Mouse (Mus musculus) left cerebral cortex, postnatal 14 days (tissue): ENCODE measurements at regions not wholly inside any gene's neighbourhood (a gene's known extent, or its start where the extent isn't known, plus 50 kb on each side); places are given as distances from the start of the nearest gene placed in this dataset.

Experiments used
- DNase-seq, 2 experiments: peaks; one replicate each; pipeline ENCODE4 v3.0.0; 2021 to 2022; ENCODE audit warnings: low spot score in 2 of 2, mixed read lengths in 1 of 2
- intact Hi-C: fragments of 180-260 bp; cut with DNase I; formaldehyde crosslinking; loops from one replicate; pipeline ENCODE4 v1.15.1; 2025

DNA sequence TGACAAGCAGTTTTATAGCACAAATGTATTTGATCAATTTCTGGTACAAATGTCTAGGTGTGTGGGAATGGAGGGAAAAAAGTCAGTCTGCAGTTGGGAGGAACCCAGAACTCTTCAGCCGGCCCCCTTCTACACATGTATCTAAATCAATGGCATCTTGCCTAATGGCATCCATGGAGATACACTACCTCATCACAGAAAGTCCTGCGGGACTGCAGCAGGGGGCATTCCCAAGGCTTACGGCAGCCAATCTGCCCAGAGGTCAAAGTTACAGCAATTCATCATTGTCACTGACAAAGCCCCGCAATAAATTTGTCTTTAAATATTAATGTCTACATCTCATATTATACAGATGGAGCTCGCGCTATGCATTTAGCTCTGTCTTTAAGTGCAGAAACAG, 135.7 kb upstream of the Arhgap5 start:
- intact Hi-C loops, result no loop called here
- no peak for DNase-seq

DNA sequence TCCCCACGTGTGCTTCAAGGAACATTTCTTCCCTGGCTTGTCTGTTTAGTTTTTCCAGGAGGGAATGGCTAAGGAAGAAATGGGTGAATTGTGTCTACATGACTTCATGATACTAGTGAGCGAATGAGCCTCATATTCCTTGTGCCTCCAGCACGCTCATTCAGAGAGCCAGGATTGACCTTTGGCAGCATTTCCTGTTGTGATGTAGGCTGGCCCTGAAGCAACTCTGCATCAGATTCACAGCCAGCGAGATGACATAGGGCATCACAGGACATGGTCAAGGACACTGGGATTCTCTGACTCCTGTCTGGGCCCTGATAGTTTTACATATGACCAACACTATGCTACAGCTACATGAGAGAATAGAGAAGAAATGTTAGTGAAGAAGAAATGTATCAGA, 135.3 kb upstream of the Arhgap5 start:
- DNase-seq, result no peak
- intact Hi-C loops, result no loop called here

DNA sequence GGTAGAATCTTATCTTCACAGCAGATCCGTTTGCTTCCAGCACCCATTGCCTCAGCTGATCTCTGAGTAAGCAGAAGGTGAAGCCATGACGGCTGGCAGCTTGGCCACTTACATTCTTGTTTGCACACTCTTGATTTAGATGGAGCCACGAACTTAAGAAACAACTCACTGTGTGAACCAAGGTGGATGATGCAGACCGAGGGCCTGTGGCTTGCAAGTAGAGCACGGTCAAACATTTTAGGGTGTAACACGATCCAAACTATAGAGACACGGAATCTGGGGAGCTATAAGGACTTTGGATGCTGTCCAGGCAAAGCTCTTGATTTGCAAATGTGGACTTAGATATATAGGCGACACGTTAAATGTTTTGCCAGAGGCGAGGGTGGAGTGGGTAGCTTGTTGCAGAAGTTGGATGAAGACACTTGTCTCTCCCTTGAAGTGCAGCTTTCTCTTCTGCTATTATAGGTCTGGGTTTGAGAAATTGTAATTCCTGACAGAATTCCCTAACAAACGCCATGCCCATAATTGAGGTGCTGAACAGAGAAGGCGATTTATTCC, 133.5 kb upstream of the Arhgap5 start:
- intact Hi-C loops, result no loop called here
- peak; percentile 19 to 34 for DNase-seq

DNA sequence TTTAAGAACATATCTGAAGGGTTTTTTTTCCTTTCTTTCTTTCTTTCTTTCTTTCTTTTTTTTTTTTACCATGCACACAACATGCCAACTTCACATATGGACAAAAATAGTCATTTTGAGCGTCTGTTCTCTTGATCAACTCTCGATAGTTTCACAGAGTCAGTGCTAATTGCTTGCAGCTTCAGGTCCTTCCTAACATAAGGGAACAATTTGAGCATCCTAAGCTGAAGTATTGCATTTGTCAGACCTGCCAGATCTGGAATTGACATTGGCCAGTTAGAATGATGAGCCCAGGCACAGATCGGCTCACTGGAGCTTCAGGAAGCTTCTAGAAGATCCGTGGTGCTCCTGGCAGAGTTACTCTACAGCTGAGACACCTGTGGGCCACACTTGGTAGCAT, 128.7 kb upstream of the Arhgap5 start:
- no peak for DNase-seq
- intact Hi-C loops, result no loop called here

DNA sequence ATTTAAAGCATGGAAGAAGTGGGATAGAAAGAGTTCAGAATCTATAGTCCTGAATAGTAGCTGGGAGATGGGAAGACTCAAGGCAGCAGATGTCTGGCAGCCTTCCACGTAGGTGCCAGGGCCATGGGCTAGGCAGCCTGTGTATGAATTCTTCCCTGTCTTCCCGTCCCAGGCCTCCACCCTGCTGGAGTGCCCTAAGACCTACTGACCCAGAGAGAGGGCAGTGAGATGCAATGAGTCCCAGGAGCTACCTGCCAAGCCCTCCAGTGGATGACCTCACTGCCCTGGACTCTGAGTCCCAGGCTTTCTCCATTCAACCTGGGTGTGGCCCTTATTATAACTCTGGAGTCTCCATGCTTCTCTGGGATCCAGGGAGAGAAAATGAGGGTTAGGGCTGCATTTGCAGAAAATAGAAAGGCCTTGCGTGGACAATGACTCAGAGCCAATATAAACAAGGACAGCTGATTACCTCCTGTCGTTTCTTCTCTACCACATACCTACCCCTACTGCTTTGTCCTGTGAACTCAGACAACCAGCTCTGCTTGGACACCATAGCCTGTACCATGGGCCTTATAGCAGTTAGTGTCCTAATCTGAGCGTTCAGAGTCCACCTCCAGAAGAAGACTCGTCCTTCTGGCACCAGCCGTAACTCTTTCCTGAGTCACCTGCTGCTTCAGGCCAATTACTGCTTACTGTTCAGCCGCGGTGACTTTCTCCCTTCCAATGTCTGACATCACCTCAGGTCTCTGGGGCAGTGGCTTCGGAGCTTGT, 126.9 kb upstream of the Arhgap5 start:
- intact Hi-C loops, result no loop called here
- no peak for DNase-seq

DNA sequence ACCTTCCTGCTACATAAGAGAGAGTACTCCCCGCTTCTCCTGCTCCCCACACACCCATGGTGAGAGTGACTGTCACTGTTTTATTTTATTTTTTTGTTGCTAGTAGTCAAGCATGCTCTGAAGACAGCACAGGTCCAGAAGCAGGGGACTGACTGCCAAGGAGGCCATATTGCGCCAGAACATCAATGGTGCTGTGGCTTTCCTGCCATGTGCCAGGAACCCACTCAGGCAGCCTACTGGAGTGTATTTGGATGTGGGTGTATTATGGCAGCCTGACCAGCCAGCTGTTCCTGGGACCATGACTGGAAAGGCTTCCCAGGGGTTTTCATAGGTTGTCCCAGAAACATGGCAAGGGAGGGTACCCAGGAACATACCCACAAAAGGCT, 126.3 kb upstream of the Arhgap5 start:
- intact Hi-C loops, result no loop called here
- no peak for DNase-seq

DNA sequence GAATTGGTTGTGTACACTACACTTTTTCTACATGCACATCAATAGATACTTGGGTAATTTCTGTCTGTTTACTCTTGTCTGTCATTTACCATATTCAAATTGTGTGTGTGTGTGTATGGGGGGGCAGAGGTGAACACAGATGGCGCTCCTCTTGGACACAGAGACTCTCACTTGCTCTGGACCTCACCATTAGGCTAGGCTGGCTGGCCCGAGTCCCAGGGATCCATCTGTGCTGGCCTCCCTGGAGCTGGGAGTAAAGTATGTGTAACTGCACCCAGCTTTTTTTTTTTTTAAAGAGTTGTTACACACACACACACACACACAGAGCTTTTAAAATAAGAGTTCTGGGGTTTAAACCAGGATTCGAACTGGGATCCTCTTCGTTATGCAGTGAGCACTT, 124.5 kb upstream of the Arhgap5 start:
- intact Hi-C loops, result no loop called here
- DNase-seq, result no peak

DNA sequence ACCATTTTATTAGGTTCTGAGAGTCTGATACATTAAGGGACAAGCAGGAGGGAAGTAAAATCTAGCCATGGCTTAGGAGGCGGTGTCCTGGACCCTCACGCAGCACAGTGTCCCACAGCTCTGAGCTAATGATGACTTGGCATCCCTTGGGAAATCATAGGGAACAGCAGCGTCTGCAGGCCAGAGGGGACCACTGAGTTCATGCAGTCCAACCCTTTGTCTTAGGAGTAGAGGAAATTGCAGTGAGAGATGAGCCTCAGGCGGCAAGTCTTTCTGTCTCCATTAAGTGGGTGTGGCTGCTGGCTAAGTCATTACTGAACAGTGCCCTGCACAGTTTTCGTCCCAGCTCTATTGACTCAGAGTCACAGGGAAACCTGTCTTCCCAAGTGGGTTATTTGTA, 123.8 kb upstream of the Arhgap5 start:
- intact Hi-C loops, result no loop called here
- no peak for DNase-seq

DNA sequence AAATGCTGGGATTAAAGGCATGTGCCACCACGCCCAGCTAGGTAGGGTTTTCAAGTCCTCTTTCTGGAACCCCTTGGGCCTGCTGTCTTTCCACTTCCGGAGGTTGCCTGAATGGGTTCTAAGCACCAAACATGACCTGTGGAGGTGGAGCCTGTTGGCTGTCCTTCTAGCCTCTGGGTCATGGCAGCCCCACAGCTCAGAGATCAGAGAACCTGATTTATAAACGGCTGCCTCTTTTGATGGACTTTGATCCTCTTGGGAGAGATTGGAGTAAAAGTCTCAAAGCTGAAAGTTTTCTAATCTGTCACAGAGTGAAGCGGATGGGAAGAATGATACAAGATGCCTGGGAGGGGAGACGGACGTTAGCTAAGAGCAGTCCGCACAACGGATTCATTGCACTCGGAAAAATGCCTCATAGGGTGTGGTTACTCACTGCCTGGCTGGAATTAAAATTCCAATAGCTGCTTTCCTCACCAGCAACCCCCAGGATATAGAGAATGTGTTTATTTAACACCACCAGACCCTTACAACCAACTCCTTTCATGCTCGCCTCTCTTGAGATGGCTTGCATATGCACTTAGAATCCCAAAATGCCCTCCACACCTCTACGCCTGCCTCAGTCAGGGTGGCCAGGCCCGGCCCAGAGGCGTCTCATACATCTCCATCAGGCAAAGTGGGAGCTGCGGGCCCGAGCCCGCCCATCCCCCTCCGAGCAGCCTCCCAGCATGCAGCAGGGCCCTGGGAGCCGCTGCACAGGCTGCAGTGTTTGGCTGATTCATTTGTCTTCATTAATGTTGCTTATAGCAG, 122.4 kb upstream of the Arhgap5 start:
- intact Hi-C loops, result no loop called here
- DNase-seq, result no peak

DNA sequence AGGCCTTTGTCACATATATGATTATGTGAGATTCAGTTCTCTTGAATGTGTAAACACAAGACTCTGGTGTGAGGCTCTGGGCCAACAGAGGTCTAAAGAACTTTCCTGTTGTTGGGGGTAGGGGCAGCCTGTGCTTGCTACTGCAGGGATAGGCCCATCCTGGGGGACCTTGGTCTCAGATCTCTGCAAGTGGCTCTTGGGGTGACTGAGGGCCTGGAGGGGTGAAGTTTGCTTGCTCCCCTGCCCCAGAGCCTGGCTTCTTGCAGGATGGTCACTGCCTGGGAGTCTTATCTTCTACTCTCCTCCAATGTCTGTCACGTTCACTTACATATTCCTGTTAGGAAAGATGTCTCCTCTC, 121.8 kb upstream of the Arhgap5 start:
- intact Hi-C loops, result no loop called here
- DNase-seq, result no peak

DNA sequence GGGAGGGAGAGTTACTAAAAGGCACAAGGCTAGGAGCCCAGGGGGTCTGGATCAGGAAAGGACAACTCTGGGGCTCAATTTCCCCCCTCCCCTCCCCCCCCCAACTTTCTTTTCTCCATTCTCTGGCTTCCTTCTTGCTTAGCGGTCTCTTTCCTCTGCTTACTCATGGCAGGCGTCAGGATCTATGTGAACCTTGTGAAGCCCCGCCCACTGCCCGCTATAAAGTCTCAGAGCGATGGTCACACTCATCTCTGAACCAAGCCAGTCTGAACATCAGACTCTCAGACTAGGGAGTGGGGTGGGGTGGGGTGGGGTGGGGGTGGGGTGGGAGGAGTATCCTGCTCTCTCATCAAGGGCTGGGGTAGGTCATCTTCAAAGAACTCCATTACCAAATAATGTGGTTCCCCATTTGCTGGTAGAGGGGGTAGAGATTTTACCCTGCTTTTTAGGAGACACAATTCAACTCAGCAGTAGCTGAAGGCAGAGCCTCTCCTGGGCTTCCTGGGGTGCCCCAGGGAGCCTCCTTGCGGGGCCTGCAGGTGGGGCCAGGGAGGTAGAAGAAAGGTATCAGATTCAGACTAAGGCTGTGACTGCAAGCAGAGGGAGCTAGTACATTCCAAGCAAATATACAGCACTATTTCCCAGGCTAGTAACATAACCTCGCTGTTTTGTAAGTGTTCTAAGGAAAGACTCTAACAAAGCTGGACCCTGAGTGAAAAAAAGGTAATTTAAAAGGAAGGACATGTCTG, 120.8 kb upstream of the Arhgap5 start:
- no peak for DNase-seq
- intact Hi-C loops, result no loop called here

DNA sequence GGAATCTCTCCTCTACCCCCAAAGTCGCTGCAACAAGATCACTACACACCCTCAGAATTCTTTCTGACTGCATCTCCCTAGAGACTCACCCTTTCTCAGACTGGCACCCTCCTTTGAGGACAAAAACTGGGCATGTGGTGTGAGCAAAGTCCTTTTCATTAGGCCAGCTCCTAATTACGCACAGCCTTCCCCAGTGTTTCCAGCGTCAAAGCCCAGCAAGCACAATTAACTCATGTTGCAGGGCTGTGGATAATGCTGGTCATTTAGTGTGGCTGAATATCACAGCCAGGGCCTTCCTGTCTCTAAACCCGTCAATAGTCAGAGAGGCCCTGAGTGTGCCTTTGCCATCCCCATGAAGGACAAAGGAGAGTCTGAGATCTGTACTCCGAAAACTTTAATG, 114.2 kb upstream of the Arhgap5 start:
- intact Hi-C loops, result no loop called here
- peak; percentile 18 to 35 for DNase-seq

DNA sequence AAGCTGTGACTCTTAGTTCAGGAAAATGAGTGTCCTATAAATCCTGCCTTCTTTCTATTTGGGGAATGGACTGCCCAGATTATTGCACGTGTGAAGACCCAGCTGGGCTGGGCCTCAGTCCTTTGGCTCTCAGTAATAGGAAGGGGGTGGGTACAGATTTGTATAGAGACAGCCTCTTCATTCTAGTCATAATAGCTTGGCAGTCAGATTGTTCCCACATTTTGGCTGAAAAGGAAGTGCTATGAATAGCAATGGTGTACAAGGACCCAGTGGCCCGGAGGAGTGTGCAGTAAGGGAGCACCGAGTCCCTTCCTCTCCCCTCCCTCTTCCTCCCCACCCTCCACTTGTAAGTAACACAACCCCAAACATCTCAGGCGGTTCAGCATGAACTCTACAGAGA, 113.5 kb upstream of the Arhgap5 start:
- DNase-seq, result peak in 1 of 2 experiments; percentile 46
- intact Hi-C loops, result no loop called here

DNA sequence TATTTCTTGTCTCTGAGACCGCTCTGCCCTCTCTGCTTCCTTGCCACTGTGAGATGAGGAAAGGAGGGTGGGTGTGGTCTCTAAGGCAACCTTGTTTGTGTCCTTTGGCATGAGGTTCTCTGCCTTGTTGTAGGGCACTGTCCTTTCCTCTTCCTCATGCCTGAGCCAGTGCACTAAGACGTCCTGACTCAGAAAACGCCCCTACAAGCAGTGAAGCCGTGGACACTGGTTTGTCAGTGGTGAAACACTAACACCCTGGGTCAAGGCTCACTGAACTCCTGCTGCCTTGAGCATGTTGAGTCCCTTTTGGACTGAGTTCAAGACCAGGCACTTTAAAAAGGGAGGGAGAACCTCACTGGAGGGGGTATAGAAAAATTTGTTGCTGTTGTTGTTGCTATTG, 111.1 kb upstream of the Arhgap5 start:
- no peak for DNase-seq
- intact Hi-C loops, result no loop called here

DNA sequence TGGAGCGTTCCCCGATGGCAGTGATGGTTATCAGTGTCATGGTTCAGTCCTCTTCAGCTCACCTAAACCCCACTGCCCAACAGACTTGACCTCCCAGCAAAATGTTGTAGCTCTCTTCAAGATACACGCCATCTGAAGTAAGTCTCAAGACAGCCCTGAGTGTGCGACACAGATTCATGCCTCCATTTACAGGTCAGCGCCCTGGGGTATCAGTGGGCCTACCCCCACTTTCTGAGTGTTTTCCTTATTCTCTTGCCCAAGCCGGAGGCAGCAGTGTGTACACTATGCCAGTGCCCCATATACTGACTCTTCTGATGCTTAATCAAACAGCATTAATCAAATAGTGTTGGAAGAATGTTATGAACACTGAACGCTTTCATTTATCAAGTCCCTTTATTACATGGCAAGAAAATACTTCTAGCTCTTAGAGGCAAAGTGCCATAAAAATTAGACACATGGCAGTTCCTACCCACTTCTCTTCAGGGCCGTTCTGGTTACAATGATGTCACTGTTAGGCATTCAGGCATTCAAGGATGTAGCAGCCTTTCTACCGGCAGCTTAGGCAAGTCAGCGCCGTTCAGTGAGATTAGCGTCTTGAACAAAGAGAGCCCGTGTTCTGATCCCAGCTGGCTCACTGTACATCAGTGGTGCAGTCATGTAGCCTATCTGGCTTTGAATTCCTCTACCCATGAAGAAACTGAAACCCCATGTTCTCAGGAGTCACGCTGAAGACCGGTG, 109.6 kb upstream of the Arhgap5 start:
- intact Hi-C loops, result no loop called here
- DNase-seq, result peak in 1 of 2 experiments; percentile 41

DNA sequence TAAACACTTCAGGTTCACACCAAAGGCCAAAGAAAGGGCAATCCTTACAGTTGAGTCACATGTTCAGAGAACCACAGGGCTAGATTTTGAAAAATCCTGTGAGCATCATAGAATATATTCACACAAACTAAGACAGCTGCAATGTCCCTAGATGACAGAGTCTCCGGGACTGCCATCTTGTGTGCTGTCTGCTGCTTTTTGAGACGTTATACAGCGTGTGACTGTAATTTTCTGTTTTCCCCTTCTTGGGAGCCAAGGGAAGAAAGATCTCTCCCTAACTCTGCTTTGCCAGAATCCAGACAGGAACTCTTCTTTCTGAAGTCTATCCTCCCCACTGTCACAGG, 109.1 kb upstream of the Arhgap5 start:
- intact Hi-C loops, result no loop called here

DNA sequence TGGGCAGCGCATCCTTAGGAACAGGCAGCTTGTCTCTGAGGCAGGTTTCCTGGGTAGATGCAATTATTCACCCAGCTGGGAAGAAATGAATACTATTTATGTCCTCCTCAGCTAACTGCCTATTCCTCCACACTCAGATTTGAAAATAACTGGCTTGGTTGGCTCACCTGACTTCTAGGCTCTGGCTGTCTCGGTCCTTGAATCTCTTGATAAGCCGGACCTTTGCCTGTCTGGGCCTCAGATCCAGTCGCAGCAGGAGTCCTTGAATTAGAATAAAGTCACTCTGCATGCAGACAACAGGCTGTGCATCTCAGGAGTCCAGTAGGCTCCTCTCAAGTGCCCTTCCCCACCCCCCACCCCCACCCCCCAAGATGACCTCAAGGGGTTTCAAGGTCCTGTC, 108.7 kb upstream of the Arhgap5 start:
- no peak for DNase-seq
- intact Hi-C loops, result no loop called here

More for the DNA sequence above, 109.1 kb upstream of the Arhgap5 start:
- no peak for DNase-seq

DNA sequence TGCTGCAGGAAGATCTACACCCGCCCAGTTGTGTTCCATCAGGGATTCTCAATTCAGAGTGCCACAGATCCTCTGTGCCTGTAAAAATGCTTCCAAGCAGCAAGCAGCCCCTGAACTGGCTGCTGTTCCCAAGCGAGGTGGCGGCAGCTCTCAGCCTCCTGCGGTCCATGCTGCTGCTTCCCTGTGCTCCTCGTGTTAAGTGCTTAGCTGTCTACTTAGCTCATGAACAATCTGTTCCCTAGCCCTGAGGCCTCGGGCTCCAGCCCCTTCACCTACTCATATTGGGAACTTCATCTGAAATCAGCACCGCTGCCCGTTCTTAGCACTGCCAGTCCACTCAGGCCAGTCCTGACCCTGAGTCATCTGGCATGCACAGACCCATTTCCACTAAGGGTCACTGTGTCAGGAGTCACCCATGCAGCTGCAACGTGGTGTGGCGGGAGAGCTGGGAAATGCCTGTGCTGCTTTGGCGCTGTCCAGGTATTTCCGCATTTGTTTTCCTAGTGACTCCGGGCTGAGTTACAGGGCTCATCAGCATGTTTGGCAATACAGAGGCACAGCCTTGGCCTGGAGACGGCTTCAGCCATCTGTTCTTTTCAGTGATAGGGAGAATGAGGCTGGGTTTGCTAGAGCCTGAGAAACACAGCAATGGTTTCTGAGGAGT, 107.5 kb upstream of the Arhgap5 start:
- peak; percentile 51 to 59 for DNase-seq
- intact Hi-C loops, result loop anchor here (2.0 kb wide), 1 partner anchor 106 kb away; the partner anchor contains the start of gene Arhgap5
